Mouse (Mus musculus) heart, embryonic 10.5 days (tissue): ENCODE measurements around the gene Sap30bp. TPM values are rescaled to one million over a fixed set of nuclear protein-coding genes. Genes with fewer than 3 reads are reported as not detected.
A peak's percentile ranks its signal among the peaks of the same experiment; 100 is the strongest.

Experiments
- DNase-seq: peaks from one replicate; pipeline ENCODE4 v3.0.0-alpha.2; 2017; ENCODE audit warnings: low spot score
- H3K27ac ChIP-seq: fragments of 300-500 bp; sonication (generic); 2 replicates; pipeline ENCODE4 v1.5.1; 2016; ENCODE audit warnings: mild to moderate bottlenecking
- H3K27me3 ChIP-seq: fragments of 300-500 bp; sonication (generic); 2 replicates; pipeline ENCODE4 v1.6.1; 2016; ENCODE audit warnings: mild to moderate bottlenecking; ENCODE audit not compliant: poor library complexity, insufficient read depth, severe bottlenecking
- H3K36me3 ChIP-seq: fragments of 300-500 bp; sonication (generic); 2 replicates; pipeline ENCODE4 v1.6.1; 2016; ENCODE audit warnings: mild to moderate bottlenecking, moderate library complexity
- H3K4me1 ChIP-seq: fragments of 300-500 bp; sonication (generic); 2 replicates; pipeline ENCODE4 v1.6.1; 2016; ENCODE audit warnings: mild to moderate bottlenecking
- H3K4me3 ChIP-seq: fragments of 300-500 bp; sonication (generic); 2 replicates; pipeline ENCODE4 v1.5.1; 2016; ENCODE audit warnings: mild to moderate bottlenecking, moderate library complexity
- H3K9me3 ChIP-seq: fragments of 300-500 bp; sonication (generic); 2 replicates; pipeline ENCODE4 v1.6.1; 2016; ENCODE audit warnings: mild to moderate bottlenecking, moderate library complexity
- WGBS: fragments of 180-500 bp; shearing (Covaris S2); methylation state at CpG from one replicate; pipeline ENCODE4 v1.1.7; 2016; 5-methylcytosine and 5-hydroxymethylcytosine counted together
- polyA plus RNA-seq: library from polyadenylated mRNA; unstranded; fragments of >200 nt; fragmentation: Nextera tagmentation; extraction: Ambion mirVana; gene quantifications from 2 replicates; pipeline ENCODE4 v1.2.1, GENCODE M21; 2016

Gene Sap30bp
- polyA plus RNA-seq, 1 experiment from 2014 or later: 35.8 TPM

DNA sequence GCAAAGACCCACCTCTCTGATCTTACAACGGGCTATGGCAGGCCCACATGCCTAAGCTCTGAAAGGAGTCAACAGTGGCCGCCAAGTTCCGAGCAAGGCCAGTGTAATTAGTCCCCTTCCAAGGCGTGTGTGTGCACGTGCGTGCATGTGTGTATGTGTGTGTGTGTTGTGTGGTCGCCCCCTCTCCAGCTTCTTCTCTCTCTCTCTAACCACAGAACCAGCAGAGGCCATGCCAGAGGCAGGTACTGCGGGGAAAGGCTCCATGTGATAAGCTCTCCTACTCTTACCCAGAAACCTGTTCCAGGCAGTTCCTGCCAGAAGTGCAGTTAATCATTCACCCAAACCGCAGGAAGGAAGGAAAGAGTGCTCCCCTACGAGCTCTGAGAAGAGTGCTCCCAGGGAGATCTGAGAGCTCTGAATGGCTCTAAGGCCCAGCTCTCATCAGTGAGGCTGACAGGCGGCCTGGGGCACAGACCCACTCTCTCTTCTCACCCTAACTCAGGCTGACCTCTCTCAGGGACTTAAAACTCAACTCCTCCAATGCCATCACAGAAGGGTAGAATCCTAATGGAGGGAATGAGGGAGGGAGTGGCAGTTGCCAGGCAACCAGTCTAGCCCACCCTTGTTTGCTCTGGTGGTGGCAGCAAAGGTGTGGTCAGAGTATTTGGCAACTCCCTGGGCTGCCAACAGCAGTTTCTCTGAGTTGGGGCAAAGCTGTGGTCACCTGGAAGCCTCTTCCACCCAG, 21.3 kb upstream of the Sap30bp start, which contains the start of gene Smim6:
Gene Smim6, plus strand, starts transcription at position 386 of the 745 bp plus-strand sequence.
- Histone ChIP-seq H3K36me3 (peaks cover 63% of the 10 kb centered on the region), H3K27me3 (no peaks in the 10 kb centered on the region), H3K27ac (peak within 1 kb of the TSS; percentile 3; the same call in 1 of the 2 replicates), H3K4me3 (no peak within 1 kb of the TSS), H3K9me3 (no peaks in the 10 kb centered on the region), H3K4me1 (peaks cover 11% of the 10 kb centered on the region; the same call in 1 of the 2 replicates)
- WGBS: 77% methylated on average over 11 of the region's 11 CpGs
- no peak for DNase-seq

DNA sequence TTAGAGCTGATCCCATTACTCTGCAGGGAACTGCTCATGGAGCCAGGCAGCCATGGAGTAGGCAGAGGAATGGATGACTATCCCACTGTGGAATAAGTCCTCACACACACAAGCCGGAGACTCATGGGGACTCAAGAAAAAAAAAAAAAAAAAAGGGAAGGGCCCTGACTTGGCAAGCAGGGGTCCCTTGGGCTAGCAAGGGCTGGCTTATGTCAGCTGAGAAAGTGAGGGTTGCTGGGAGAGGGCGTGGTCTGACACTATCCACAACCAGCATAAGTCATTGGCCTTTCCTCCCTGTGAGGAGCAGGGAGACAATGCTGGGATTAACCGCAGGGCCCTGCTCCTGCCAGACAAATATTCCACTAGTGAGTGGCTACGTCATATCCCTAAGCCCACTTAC, 16.5 kb upstream of the Sap30bp start:
- Histone ChIP-seq H3K4me3 (no peak overlapping the region), H3K27ac (no peak overlapping the region), H3K36me3 (peaks cover 52% of the 10 kb centered on the region), H3K9me3 (no peaks in the 10 kb centered on the region), H3K27me3 (no peaks in the 10 kb centered on the region), H3K4me1 (peaks cover 4% of the 10 kb centered on the region; the same call in 1 of the 2 replicates)
- 88% methylated on average over 4 of the region's 4 CpGs for WGBS
- DNase-seq: no peak

DNA sequence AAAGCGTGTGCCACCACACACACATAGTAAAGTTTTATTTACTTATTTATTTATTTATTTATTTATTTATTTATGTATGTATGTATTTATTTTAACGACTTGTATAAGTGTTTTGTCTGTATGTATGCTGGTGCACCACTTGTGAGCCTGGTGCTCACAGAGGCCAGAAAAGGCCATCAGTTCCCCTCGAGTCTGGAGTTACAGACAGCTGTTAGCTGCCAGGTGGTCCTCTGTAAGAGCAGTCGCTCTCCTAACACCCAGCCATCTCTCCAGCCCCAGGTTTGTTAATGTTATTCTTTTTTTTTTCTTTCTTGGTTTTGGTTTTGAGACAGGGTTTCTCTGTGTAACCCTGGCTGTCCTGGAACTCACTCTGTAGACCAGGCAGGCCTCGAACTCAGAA, 14.4 kb upstream of the Sap30bp start:
- Histone ChIP-seq H3K27ac (no peak overlapping the region), H3K4me3 (no peak overlapping the region), H3K9me3 (no peaks in the 10 kb centered on the region), H3K36me3 (peaks cover 53% of the 10 kb centered on the region), H3K27me3 (no peaks in the 10 kb centered on the region), H3K4me1 (no peaks in the 10 kb centered on the region)
- 91% methylated on average over 5 of the region's 5 CpGs for WGBS
- DNase-seq: no peak

DNA sequence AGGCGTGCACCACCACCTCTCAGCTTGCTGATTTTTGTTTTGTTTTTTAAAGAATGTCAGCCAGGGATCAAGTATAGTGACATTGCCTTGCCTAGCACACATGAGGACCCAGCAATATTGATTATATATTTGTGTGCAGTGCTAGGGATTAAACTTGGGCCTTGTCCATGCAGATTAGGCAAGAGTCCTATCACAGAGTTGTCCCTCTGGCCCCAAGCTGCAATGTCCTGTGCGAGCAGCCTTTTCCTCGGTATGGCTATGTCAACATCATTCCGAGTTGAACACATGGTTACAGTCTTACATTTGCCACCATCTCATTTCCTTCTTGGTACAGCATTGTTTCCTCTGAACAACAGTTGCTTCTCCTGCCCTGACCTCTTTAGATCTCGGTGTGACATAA, 14.0 kb upstream of the Sap30bp start:
- H3K36me3 ChIP-seq: peaks cover 57% of the 10 kb centered on the region
- 92% methylated on average over 5 of the region's 5 CpGs for WGBS
- H3K4me1 ChIP-seq: no peaks in the 10 kb centered on the region
- no peak overlapping the region for H3K4me3 ChIP-seq
- H3K27ac ChIP-seq: no peak overlapping the region
- no peak for DNase-seq
- H3K9me3 ChIP-seq: no peaks in the 10 kb centered on the region
- H3K27me3 ChIP-seq: no peaks in the 10 kb centered on the region

DNA sequence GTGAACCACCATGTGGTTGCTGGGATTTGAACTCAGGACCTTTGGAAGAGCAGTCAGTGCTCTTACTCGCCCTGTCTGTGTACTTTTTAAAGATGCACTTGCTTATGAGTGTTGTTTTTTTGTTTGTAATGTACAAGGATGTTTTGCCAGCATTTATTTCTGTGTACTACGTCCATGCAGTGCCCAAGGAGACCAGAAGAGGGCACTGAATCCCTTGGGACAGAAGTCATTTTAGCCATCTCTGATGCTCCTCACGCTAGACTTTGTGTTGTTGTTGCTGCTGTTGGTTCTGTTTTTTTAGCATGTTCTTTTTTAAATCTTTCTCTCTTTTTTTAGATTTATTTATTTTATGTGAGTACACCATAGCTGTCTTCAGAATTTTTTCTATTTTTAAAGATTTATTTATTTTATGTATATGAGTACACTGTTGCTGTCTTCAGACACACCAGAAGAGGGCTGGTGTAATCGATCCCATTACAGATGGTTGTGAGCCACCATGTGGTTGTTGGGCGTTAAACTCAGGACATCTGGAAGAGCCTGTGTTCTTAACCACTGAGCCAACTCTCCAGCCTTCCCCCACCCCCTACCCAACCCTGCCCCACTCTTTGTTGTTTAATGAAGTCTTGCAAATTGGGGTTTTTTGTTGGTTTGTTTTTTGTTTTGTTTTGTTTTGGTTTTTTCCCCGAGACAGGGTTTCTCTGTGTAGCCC, 12.8 kb upstream of the Sap30bp start:
- 49% methylated on average over 6 of the region's 6 CpGs for WGBS
- no peak for DNase-seq
- Histone ChIP-seq H3K36me3 (peaks cover 60% of the 10 kb centered on the region), H3K9me3 (no peaks in the 10 kb centered on the region), H3K27ac (no peak overlapping the region), H3K27me3 (no peaks in the 10 kb centered on the region), H3K4me1 (no peaks in the 10 kb centered on the region), H3K4me3 (no peak overlapping the region)

DNA sequence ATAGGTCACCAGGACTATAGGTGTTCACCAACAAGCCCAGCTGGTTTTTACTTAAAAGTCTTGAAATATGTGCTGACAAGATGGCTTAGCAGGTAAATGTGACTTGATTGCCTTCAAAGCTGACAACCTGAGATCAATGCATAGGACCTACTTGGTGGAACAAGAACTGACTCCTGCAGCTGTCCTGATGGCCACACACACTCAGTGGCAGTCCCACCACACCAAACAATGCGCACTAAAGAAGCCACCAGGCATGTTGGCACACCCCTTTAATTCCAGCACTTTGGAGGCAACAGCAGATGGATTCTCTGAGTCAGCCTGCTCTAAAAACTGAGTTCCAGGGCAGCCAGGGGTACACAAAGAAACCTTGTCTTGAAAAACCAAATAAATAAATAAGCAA, 11.1 kb upstream of the Sap30bp start:
- WGBS: 88% methylated on average over 1 of the region's 1 CpGs
- peaks cover 50% of the 10 kb centered on the region for H3K36me3 ChIP-seq
- H3K4me3 ChIP-seq: no peak overlapping the region
- no peak for DNase-seq
- H3K27ac ChIP-seq: no peak overlapping the region
- no peaks in the 10 kb centered on the region for H3K4me1 ChIP-seq
- no peaks in the 10 kb centered on the region for H3K27me3 ChIP-seq
- H3K9me3 ChIP-seq: no peaks in the 10 kb centered on the region

DNA sequence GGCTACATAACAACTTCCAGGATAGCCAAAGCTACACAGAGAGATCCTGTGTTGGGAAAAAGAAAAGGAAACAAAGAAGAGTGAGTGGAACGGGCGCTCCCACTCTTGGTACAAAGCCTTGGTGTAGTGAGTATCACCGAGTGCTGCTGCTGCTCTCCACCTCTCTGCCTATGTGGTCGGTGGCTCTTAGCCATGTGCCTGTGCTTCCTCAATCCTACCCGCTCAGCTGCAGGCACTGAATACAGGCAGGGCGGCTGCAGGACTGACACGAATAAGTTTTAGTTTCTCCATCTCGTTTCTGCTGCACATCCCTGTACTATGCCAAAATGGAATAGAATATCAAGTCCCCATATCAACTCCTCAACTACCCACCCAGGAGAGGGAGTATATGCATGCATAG, 4.1 kb upstream of the Sap30bp start:
- Histone ChIP-seq H3K4me1 (peaks cover 11% of the 10 kb centered on the region), H3K4me3 (no peak overlapping the region)
- 89% methylated on average over 8 of the region's 8 CpGs for WGBS

DNA sequence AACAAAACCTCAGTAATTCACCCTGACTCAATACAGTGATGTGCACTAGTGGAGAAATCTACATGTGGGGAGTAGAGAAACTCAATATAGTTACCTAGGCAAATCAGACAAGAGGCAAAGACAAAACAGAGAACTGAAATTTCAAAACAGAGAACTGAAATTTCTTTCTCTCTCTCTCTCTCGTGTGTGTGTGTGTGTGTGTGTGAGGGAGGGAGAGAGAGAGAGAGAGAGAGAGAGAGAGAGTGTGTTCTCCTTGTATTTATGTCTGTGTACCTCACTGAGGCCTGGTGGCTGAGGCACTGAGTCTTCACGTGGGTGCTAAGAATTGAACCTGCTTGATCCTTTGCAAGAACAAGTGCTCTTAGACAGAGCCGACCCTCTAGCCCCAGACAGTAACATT, 3.3 kb upstream of the Sap30bp start:
- Histone ChIP-seq H3K4me1 (peaks cover 19% of the 10 kb centered on the region), H3K27me3 (no peaks in the 10 kb centered on the region)

More for the DNA sequence above, 4.1 kb upstream of the Sap30bp start:
- H3K27me3 ChIP-seq: no peaks in the 10 kb centered on the region
- H3K27ac ChIP-seq: no peak overlapping the region
- peaks cover 41% of the 10 kb centered on the region for H3K36me3 ChIP-seq
- H3K9me3 ChIP-seq: no peaks in the 10 kb centered on the region
- DNase-seq: no peak

DNA sequence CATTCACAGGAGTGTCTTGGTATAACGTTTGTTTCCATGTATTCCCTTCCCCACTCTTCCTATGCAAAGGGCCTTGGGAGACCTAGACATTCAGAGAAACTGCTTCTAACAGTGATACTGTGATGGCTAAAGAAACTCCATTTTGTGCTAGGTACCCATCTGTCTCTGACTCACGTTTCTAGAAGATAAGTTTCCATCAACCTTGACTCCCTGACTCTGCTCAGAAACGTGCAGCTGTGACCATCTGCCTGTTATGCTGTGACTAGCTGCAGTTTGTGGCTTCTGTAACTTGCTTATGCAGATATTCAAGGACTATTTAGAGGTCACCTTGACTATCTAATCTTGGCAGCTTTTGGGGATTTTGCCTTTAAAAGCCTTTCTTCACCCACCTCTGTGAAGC, 1.8 kb upstream of the Sap30bp start:
- Histone ChIP-seq H3K36me3 (peaks cover 37% of the 10 kb centered on the region), H3K27ac (no peak overlapping the region), H3K27me3 (no peaks in the 10 kb centered on the region), H3K4me3 (no peak overlapping the region), H3K9me3 (no peaks in the 10 kb centered on the region), H3K4me1 (peaks cover 20% of the 10 kb centered on the region)
- 61% methylated on average over 3 of the region's 3 CpGs for WGBS
- DNase-seq: no peak

More for the DNA sequence above, 3.3 kb upstream of the Sap30bp start:
- DNase-seq: no peak
- Histone ChIP-seq H3K36me3 (peaks cover 33% of the 10 kb centered on the region), H3K27ac (no peak overlapping the region), H3K9me3 (no peaks in the 10 kb centered on the region), H3K4me3 (no peak overlapping the region)
- WGBS: 75% methylated on average over 3 of the region's 3 CpGs

DNA sequence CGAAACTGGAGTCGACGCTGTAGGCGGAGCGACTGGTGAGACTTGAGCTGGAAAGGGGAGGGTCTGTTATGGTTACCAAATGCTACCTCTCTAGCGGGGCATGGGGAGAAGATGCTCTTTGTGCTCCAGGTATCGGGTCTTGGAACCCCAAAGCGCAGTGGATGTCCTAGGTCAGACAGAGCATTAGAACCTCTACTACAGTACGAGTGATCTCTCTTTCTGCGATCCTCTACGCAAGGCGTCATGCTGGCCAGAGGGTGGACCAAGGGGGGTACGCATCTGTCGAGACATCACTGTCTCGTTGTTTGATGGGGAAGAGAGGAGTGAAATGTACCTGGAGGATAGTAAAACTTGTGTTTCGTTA, 647 bp downstream of the Sap30bp start:
- peaks cover 41% of the 10 kb centered on the region for H3K36me3 ChIP-seq
- DNase-seq: no peak
- H3K4me1 ChIP-seq: peaks cover 20% of the 10 kb centered on the region
- H3K4me3 ChIP-seq: peak overlapping the region; percentile 95
- under 1% methylated on average over 16 of the region's 16 CpGs for WGBS
- no peaks in the 10 kb centered on the region for H3K27me3 ChIP-seq
- H3K9me3 ChIP-seq: no peaks in the 10 kb centered on the region
- H3K27ac ChIP-seq: peak overlapping the region; percentile 88

DNA sequence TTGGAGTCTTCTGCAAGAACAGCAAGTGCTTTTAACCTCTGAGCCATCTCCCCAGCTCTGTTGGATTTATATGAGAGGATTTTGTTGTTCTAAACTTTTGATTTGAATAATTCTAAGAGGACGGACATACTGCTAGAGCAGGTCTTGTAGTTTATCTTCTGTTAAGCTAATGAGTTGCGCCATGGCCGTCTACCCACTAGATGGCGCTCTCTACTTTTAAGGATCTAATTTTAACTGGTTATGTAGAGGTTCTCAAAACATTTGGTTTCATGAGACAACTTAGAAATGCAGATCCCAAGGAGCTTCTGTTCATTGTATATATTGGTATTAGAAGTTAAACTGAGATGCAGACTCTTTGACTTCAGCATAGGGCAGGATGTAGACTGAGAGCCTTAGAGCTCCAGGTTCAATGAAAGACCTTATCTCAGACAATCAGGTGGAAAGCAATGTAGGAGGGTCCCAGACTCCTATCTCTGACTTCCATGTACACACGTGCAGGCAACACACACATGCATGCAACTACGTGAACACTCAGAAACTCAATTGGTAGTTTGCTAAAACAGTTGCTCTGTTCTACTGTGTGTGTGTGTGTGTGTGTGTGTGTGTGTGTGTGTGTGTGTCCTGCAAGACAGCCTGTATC, 6.7 kb downstream of the Sap30bp start:
- no peaks in the 10 kb centered on the region for H3K27me3 ChIP-seq
- no peak overlapping the region for H3K4me3 ChIP-seq
- no peaks in the 10 kb centered on the region for H3K9me3 ChIP-seq
- no peak for DNase-seq
- no peak overlapping the region for H3K27ac ChIP-seq
- H3K36me3 ChIP-seq: peaks cover 89% of the 10 kb centered on the region
- WGBS: 37% methylated on average over 6 of the region's 6 CpGs
- peaks cover 1% of the 10 kb centered on the region; the same call in 1 of the 2 replicates for H3K4me1 ChIP-seq

DNA sequence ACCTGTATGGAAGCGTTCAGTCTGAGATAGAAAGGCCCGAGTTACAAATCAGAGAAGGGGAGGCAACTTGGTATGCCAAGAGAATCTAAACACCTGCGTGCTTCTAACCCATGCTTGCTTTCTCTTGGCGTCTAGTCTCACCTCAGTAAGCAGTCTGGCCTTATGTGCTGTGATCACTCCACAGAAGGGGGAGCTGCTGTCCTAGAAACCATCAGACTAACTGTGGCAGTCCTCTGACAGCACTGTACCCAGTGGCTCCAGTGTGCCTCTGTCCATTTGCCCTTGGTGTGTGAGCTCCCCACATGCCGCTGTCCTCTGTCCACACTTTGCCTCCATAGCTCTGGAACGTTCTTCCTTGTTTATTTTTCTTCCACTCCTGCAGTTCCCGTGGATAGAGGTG, 8.9 kb downstream of the Sap30bp start:
- 84% methylated on average over 7 of the region's 7 CpGs for WGBS
- no peak for DNase-seq
- H3K9me3 ChIP-seq: no peaks in the 10 kb centered on the region
- peaks cover 94% of the 10 kb centered on the region for H3K36me3 ChIP-seq
- H3K4me1 ChIP-seq: no peaks in the 10 kb centered on the region
- no peak overlapping the region for H3K4me3 ChIP-seq
- H3K27me3 ChIP-seq: no peaks in the 10 kb centered on the region
- H3K27ac ChIP-seq: no peak overlapping the region

DNA sequence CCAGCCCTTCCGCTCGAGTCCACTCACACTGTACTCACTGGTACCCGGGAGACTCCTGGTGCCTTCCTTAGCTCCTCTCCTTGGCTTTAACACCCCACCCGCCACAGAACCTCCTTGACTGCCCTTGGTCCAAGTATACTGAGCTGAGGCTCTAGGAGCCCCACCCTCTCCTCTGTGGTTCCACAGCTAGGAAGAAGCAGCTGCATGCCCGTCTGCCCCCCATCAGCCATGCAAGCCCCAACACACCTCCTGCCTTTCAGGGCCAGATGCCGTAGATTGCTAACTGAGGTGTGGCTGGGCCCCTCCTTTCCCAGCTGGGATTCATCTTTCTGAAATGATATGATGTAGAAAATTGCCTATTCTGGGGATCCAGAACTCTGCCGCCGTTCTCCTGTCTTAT, 12.2 kb downstream of the Sap30bp start:
- 86% methylated on average over 8 of the region's 8 CpGs for WGBS
- Histone ChIP-seq H3K4me3 (no peak overlapping the region), H3K9me3 (no peaks in the 10 kb centered on the region), H3K36me3 (peaks cover 97% of the 10 kb centered on the region), H3K27ac (no peak overlapping the region), H3K27me3 (no peaks in the 10 kb centered on the region), H3K4me1 (no peaks in the 10 kb centered on the region)
- DNase-seq: no peak
